Mouse (Mus musculus) erythroid progenitor cell, adult 5-6 weeks (primary cell): Measurements from ENCODE around the gene Cpne7. TPM values are rescaled to one million over a fixed set of nuclear protein-coding genes. Genes with fewer than 3 reads are reported as not detected.
"Not testable (repeated sequence)": the region's sequence is repeated elsewhere in the genome, so short reads cannot be mapped to it uniquely, and the experiment has no call there.

ENCODE experiments used
- ATAC-seq: replicated peaks from 2 replicates; pipeline ENCODE4 v1.8.0; 2016; ENCODE audit warnings: moderate number of reproducible peaks, mild to moderate bottlenecking, moderate TSS enrichment, inconsistent platforms; ENCODE audit not compliant: poor library complexity, low FRiP score, severe bottlenecking
- total RNA-seq, 2 experiments: library from RNA; stranded (forward) in 1 of 2; stranded (reverse) in 1 of 2; fragments of 150-400 nt in 1 of 2; fragments of 186-747, 209-891 nt in 1 of 2; gene quantifications; 2 replicates each; pipeline versions ENCODE4 v1.2.3 to v1.2.4; 2015 to 2017; ENCODE audit warnings: low replicate concordance in 2 of 2

The Cpne7 gene
- total RNA-seq (2015; ENCODE audit: low replicate concordance) = not detected in 2 replicates
- not detected in 2 replicates for total RNA-seq (2017; ENCODE audit: low replicate concordance)

- ATAC-seq = no peak
Observed at GRCm38 (mm10) chr8:123117127-123117731, at the start of gene Cpne7. TSS of gene Cpne7 (plus strand) at chr8:123117374.

GRCm38 (mm10) chr8:123071176-123071575 is 46.0 kb upstream of the Cpne7 start:
- no peak for ATAC-seq

DNA sequence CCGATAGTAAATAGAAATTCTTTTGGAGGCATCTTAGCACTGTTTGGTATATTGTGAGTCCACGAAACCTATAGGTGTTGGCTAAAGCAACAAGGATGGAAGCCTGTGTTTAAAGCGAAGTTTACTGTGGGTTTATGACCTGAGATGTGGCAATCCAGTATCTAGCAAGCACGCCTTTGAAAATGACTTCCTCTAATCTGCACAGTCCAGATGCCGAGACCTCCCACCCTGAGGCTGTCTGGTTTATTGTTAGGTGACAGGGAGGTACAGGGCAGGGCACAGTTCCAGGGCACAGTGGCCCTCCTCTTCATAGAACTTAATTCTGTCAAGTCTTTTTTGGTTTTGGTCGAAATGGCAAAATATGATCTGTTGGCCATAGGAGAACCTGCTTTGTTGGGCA is 40.0 kb upstream of the Cpne7 start:
- ATAC-seq = no peak

DNA sequence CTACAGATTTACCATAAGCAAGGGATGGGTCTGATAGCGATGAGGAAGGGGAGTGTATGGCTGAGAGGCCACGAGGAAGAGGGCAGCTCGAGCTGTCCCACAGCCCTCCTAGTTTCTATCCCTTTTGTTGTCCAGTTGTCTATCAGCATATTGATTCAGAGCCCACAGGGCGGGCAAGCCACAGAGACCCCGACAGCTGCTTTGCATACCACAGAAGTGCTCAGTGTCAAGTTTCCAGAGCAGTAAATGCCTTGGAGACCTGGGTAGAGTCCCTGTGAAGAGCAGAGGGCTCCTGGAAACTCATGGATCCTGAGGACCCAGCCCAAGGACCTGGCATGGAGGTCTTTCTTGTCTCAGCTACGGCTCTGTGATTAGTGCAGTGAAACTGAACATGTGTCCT is 34.2 kb upstream of the Cpne7 start:
- ATAC-seq = no peak

- no peak for ATAC-seq
Observed at GRCm38 (mm10) chr8:123083610-123084009, 33.6 kb upstream of the Cpne7 start.

DNA sequence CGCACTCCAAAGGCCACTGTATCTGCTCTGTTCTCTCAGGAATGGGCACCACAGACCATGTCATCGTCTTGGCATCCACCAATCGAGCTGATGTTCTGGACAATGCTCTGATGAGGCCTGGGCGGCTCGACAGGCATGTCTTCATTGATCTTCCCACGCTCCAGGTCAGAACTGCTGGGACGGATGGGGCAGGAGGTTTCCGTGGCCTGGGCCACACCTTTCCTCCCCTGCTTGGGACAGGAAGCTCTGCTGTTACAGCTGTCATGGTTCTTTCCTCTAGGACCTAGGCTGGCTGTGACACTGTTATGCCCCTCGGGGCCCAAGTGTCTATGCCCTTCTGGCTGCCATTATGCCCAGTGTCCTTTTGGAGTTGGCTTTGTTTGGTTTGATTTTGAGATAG is 29.9 kb upstream of the Cpne7 start:
- ATAC-seq = no peak

DNA sequence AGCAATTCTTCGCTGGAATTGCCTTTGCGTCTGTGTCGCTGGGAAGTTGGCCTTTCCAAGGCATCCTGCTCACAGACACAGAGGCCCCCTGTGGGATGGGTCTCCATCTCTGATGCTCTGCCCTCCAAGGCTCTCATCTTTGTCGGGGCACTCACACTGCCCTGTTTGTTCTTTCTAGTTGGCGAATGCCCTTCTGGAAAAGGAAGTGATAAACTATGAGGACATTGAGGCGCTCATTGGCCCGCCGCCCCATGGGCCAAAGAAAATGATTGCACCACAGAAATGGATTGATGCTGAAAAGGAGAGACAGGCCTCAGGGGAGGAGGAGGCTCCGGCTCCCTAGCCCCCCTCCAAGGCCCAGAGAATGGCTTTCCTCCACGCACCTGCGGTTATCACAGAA is 20.0 kb upstream of the Cpne7 start:
- no peak for ATAC-seq

DNA sequence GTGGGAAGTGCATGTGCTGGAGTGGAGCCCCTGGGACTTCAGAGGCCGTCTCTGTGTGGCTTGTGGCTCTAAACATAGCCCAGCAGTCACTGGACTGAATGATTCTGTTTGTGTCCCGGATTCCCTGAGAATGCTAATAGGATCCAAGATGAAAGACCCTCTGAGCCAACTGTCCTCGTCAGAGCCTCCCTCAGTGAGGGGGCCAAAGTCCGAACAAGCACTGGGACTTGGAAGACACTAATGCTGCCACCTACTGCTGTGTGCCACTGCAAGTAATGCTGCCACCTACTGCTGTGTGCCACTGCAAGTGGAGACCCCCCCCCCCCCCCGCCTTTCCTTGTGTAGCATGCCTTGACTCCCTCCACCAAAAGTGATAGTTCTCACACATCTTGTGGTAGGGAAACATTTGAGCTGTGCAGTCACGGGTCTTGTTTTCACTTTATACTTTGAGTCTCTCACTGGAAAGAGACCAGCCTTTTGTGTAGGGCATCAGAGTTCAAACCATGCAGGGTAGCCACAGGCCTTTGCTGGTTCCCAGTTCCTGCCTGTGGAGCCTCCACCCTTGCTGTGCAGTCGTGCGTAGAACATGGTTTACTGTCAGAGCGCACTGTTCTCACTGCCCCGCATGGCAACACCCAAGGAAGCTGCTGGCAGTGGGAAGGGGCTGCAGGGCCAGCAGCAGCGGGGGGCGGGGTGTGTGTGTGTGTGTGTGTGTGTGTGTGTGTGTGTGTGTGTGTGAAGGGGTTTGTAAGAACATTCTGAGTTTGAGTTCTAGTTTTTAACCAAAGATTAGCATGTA is 19.2 kb upstream of the Cpne7 start:
- ATAC-seq = no peak

DNA sequence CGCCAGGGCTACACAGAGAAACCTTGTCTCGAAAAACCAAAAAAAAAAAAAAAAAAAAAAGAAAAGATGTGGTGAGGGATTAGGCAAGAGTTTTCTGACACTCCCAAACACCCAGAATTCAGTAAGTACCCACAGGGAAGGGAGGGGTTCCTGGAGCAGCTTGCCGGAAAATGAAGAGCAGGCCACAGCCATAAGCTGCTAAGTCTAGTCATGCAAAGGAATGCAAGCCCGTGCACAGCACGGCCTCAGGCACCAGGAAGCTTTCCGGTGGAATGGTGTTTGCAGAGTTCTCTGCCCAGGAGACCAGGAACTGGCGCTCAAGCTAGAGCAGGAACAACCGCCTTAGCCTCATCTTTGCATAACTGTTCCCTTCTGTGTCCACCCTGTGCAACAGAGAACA is 16.9 kb upstream of the Cpne7 start:
- no peak for ATAC-seq

GRCm38 (mm10) chr8:123101244-123101643 is 15.9 kb upstream of the Cpne7 start:
- ATAC-seq = no peak

DNA sequence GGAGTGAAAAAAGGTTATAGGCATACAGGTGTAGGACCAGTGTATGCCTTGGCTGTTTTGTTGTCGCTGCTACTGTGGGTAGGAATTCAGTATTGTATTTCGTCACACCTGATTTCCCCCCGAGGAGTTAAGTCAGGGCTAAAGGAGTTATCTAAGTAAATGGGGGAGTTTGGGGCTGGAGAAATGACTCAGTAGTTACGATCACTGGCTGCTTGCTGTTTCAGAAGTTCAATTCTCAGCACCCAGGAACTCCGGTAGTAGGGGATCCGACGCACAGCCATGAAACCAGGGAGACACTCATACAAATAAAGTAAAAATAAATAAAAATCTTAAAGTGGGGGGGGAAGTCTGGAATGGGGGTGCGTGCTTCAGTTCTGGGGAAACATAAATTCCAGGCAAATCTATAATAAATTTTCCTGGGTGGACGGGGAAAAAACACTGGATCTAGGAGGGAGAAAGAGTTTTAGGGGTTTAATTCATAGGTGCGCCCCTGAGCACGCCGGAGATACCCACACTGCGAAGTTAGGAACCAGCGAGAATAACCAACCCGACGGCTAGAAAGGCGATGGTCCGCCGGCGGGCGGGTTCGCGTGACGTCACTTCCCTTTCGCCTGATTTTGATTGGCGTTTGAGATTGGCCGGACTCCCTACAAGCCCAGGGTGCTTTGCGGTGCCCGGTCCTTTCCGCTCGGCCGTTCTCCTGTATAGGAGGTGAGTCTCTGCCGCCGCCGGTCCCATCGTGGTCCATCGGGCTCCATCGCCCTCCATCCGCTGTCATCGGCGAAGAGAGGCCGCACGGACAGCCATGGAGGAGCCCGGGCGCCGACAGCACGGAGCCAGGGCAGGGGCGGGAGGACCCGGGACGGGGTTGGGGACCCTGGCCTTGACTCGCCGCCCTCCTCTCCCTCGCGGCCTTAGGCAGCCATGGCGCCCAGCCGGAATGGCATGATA is 15.2 kb upstream of the Cpne7 start, which contains the start of gene Rpl13:
Rpl13 (plus strand) TSS at position 616 of the 951 bp plus-strand sequence.
- ATAC-seq = peak; percentile 99

- not testable (repeated sequence) for ATAC-seq
Observed at GRCm38 (mm10) chr8:123102855-123103254, 14.3 kb upstream of the Cpne7 start.

- ATAC-seq = no peak
Observed at GRCm38 (mm10) chr8:123103285-123103684, 13.9 kb upstream of the Cpne7 start.

DNA sequence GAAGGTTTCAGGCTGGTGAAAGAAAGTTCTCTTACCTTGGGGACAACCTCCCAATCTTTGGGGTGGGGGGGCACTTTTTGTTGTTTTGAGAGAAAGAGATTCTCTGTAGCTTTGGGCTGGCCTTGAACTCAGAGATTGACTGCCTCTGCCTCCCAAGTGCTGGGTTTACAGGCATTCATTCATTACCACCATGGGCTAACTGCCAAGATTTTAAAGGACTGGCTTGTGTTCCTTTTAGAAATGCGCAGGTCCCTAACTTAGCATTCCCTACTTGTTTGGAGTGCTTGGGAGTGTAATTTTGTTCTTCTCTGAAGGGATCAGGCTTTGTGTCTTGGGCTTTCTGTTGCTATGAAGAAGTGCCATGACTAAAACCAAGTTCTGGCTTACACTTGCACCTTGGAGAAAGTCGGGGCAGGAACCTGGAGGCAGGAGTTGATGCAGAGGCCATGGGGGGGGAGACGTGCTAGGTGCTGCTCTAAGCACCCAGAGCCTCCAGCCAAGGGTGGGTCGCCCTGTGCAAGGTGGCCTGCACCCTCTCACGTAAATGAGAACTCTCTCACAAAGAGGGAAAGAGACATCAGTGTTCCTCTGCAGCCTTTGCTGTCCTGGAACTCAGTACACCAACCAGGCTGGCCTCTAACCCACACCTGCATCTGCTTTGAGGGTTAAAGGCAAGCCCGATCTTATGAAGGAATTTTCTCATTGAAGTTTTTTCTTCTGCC is 13.0 kb upstream of the Cpne7 start:
- ATAC-seq = no peak

DNA sequence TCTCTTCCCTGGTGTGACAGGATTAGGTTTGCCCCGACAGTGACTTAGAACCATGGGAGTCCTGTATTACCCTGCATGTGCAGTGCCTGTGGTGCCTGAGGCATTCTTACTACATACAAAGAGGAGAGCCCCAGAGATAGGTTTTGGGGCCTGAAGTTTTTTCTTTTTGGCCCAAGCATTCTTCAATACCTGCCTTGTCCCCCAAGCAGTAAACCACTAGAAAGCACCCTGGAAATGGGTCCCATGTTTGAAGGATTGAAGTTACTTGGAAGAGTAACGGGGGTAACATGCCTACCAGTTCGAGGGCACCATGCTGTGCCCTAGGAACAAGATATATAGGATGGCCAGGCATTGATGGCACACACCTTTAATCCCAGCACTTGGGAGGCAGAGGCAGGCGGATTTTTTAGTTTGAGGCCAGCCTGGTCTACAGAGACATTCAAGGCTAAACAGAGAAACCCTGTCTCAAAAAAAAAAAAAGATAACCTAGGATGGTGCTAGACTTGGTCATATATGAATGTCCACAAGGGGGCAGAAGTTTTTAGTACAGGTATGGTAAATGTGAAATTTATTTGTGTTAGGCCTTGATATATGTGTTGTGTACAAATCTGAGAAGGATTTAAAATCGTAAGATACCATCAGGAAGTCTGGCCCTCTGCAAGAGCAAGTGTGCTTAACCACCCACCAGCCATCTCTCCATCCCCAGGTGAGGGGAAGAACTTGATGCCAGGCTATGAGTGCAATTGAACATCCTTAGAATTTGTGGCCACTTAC is 11.4 kb upstream of the Cpne7 start:
- no peak for ATAC-seq

DNA sequence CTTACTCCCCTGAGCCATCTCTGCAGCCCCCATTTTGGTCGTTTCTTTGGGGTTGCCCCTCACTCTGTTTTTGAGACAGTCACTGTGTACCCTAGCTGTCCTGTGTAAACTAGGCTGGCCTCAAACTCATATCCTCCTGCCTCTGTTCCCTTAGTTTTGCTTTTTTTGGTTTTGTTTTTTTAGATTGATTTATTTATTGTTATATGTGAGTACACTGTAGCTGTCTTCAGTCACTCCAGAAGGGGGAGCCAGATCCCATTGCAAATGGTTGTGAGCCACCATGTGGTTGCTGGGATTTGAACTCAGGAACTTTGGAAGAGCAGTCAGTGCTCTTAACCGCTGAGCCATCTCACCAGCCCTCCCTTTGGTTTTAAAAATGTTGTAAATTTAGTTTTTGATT is 10.6 kb upstream of the Cpne7 start:
- ATAC-seq = no peak

DNA sequence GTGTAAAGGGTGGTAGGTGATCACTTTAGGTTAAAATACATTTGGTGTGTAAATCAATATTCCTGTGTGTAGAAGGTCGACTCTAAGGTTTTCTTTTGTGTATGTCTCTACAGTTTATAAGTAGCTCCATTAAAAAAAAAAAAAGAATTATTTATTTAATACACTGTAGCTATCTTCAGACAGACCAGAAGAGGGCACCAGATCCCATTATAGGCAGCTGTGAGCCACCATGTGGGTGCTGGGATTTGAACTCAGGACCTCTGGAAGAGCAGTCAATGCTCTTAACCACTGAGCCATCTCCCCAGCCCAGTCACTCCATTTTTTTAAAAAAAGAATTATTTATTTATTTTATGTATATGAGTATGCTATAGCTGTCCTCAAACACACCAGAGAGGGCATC is 9.2 kb upstream of the Cpne7 start:
- ATAC-seq = no peak

DNA sequence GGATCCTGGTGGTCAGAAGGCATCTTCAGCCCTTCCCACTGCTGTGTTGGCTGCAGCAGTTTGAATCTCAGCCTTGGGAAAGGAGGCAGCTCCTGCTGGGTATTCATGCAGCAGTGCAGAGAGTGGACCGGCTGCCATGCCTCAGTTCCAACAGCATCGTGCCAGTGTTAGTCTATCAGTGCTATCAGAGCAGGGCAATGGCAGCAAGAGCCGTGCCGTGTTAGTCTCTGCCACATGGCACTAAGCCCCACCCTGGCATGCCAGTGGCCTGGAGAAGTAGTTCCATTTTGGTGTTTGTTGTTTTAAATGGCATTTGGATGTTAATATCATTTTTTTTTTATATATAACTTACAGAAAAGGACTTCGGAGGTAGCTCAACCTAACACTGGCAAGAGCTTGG is 8.2 kb upstream of the Cpne7 start:
- no peak for ATAC-seq

DNA sequence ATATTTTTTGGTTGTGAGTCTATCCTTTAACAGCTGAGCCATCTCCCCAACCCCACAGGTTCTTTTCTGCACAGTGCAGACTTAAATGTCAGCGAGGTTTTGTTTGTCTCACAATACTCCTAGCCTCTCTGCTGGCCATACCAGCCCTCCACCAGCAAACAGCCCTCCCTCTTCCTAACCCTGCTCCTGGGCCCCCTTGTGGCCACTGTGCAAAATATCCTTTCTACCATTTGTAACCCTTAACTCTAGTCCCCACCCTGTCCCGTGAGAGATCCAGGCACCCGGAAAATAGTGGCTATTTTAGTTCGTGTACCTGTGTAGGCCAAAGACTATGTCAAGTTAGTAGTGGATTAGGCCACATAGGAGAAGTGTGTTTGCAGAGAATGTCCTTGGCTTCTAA is 6.5 kb upstream of the Cpne7 start:
- ATAC-seq = peak; percentile 89
